Mouse (Mus musculus) kidney, adult 2 months (tissue): ENCODE results near the gene Gpr55. TPM values are rescaled to one million over a fixed set of nuclear protein-coding genes. Genes with fewer than 3 reads are reported as not detected.

Experiments
- DNase-seq: peaks from one replicate; pipeline ENCODE4 v3.0.0; 2021
- H3K27ac ChIP-seq: fragments of 200-500 bp; 2 replicates; pipeline ENCODE4 v1.5.1; 2012; ENCODE audit warnings: low read depth, low read length, control low read depth, inconsistent platforms; ENCODE audit not compliant: insufficient read depth
- H3K27me3 ChIP-seq: fragments of 200-500 bp; replicated peaks from 2 replicates; pipeline ENCODE4 v1.6.1; 2012; ENCODE audit warnings: mild to moderate bottlenecking, moderate library complexity, low read length, inconsistent platforms; ENCODE audit not compliant: control insufficient read depth, insufficient read depth
- H3K36me3 ChIP-seq: fragments of 200-500 bp; 2 replicates; pipeline ENCODE4 v1.6.1; 2012; ENCODE audit warnings: mild to moderate bottlenecking, moderate library complexity, low read length, inconsistent platforms; ENCODE audit not compliant: control insufficient read depth, insufficient read depth
- H3K4me1 ChIP-seq: fragments of 200-500 bp; 2 replicates; pipeline ENCODE4 v1.6.1; 2011; ENCODE audit warnings: low read length; ENCODE audit not compliant: control insufficient read depth, insufficient read depth
- H3K4me3 ChIP-seq: fragments of 200-500 bp; 2 replicates; pipeline ENCODE4 v1.5.1; 2011; ENCODE audit warnings: mild to moderate bottlenecking, low read depth, low read length, control low read depth; ENCODE audit not compliant: insufficient read depth
- CTCF ChIP-seq: fragments of 200-500 bp; conservative IDR thresholded peaks from 2 replicates; pipeline ENCODE4 v1.5.1; 2011; ENCODE audit warnings: low read depth, mild to moderate bottlenecking, control low read depth, low read length, moderate library complexity, mixed read lengths; ENCODE audit not compliant: insufficient read depth, insufficient read length
- POLR2A ChIP-seq: fragments of 200-500 bp; IDR thresholded peaks from one replicate; pipeline ENCODE4 v1.6.1; 2011; ENCODE audit warnings: low read depth, low read length, control low read depth
- WGBS: fragments of 180-500 bp; shearing (Covaris S2); methylation state at CpG from one replicate; pipeline ENCODE4 v1.1.7; 2018; 5-methylcytosine and 5-hydroxymethylcytosine counted together
- polyA plus RNA-seq: library from polyadenylated mRNA; depleted of rRNA; stranded (reverse); fragments of >200 nt; gene quantifications from 2 replicates; pipeline ENCODE4 v1.2.3, GENCODE M21; 2012

The Gpr55 gene
- polyA plus RNA-seq, 1 experiment: not detected

DNA sequence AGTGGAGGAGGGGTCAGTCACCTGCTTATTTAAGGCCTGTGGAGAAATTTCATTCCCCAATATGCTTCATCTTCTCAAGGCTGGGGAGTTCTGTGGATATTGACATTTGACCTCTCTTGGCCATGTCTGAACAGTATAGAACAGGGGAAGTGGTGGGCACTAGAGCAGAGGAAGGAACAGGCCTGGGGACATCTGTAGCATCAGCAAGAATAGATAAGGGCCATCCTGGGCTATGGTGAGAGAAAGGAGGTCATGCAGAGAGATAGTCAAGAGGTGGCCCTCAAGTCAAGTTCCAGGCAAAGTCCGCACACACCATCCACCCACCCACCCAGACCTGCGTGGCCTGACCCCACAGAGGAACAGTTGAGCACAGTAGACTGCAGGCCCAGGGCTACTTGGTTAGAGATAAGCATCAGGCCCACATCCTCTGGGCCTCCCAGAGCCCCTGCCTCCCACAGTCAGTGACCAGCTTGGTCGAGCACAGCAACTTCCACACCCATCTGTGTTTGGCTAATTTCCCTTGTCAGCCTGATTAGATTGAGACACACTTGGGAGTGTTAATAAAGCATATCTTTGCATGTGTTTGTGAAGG, 59.2 kb downstream of the Gpr55 start:
- no peak for DNase-seq
- H3K27me3 ChIP-seq: no peaks in the 10 kb centered on the region
- no peak overlapping the region for H3K27ac ChIP-seq
- WGBS: 52% methylated on average over 3 of the region's 3 CpGs
- H3K36me3 ChIP-seq: no peaks in the 10 kb centered on the region
- TF ChIP-seq POLR2A (no peak), CTCF (no peak)
- H3K4me1 ChIP-seq: peaks cover 5% of the 10 kb centered on the region
- H3K4me3 ChIP-seq: no peak overlapping the region

DNA sequence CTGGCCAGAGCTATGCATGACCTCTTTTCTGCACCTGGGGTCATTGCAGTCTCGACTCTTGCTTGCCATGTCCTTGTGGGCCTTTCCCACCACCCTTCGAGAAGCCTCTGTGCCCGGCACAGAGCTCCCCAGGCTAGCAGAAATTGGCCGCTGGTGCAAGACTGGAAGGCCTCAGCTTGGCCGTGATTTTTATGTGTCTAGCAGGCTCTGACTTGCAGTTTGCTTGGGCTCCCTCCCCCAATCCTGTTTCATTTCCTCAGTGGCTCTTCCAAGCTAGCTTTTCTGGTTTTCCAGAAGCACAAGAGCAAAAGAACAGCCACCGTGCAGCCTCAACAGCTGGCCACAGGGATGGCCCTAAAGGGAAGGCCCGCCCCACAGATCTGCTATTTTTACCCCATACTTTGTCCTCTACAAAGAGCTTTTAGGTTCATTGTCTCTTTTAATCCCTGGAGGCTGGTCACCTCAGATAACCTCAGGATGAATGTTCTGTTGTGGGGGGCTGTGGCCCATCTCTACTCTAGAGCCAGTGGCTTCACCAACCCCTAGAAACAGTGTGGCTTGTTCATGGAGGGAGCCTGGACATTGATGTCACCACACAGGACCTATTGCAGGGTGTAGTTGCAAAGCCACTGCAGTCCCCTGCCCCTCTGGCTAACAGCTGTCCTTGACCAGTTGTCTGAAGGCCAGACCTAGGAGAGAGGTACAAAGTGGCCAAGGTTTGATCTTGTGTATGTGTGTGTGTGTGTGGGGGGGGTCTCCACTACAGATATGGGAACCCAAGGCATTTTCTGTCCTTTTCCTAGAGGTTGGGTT, 60.1 kb downstream of the Gpr55 start:
- Histone ChIP-seq H3K4me1 (peaks cover 6% of the 10 kb centered on the region), H3K36me3 (no peaks in the 10 kb centered on the region), H3K4me3 (no peak overlapping the region), H3K27me3 (no peaks in the 10 kb centered on the region), H3K27ac (no peak overlapping the region)
- TF ChIP-seq CTCF (no peak), POLR2A (no peak)
- 46% methylated on average over 7 of the region's 7 CpGs for WGBS
- DNase-seq: no peak

DNA sequence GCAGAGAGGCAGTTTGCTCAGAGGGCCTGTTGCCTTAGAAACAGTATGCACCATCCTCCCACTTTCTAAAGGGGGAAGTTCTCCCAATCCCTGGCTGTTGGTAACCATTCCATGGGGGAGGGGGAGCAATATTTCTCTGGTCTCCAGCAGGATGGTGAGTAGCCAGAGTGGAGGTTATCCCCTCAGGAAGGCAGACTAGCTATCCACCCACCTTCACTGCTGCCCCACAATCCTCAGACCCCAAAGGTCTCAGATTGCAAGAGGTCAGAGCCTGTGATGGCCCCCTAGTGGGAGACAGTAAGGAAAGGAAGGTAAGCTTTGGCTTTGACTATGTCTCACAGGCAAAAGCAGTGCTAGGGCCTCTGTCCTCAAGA, 61.4 kb downstream of the Gpr55 start:
- Histone ChIP-seq H3K27ac (no peak overlapping the region), H3K4me3 (no peak overlapping the region), H3K36me3 (no peaks in the 10 kb centered on the region), H3K27me3 (no peaks in the 10 kb centered on the region), H3K4me1 (peaks cover 8% of the 10 kb centered on the region)
- no peak for DNase-seq
- no peak for TF ChIP-seq POLR2A

DNA sequence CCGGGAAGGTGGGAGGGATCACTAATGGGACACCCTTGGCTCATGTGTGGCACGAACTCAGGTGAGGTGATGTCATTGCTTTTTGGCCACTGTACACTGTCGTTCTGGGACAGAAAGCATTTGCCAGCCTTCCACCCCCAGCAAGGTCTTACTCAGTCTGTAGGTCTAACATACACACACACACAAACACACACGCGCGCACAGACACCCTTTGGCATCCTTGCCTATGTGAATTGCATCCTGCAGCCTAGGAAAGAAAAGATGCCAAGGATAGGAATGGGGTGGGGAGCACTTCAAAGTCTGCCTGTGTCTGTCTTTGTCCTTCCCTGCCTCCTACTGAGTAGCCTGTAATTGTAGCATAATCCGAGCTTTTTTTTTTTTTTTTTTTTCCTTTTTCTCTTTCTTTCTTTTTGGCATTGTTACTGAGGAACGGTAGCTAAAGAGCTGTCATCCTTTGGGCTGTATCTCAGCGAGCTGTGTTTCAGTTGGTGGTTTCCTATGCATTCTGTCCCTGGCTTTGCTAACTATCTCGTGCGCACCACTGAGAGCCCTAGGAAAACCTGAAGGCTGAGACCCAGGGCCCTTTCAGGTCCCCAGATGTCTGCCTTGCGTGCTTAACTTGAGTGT, 61.9 kb downstream of the Gpr55 start:
- DNase-seq: no peak
- H3K27me3 ChIP-seq: no peaks in the 10 kb centered on the region
- H3K36me3 ChIP-seq: no peaks in the 10 kb centered on the region
- 73% methylated on average over 12 of the region's 12 CpGs for WGBS
- H3K4me1 ChIP-seq: peaks cover 8% of the 10 kb centered on the region
- H3K4me3 ChIP-seq: no peak overlapping the region
- no peak overlapping the region for H3K27ac ChIP-seq
- no peak for TF ChIP-seq POLR2A
- no peak for TF ChIP-seq CTCF

DNA sequence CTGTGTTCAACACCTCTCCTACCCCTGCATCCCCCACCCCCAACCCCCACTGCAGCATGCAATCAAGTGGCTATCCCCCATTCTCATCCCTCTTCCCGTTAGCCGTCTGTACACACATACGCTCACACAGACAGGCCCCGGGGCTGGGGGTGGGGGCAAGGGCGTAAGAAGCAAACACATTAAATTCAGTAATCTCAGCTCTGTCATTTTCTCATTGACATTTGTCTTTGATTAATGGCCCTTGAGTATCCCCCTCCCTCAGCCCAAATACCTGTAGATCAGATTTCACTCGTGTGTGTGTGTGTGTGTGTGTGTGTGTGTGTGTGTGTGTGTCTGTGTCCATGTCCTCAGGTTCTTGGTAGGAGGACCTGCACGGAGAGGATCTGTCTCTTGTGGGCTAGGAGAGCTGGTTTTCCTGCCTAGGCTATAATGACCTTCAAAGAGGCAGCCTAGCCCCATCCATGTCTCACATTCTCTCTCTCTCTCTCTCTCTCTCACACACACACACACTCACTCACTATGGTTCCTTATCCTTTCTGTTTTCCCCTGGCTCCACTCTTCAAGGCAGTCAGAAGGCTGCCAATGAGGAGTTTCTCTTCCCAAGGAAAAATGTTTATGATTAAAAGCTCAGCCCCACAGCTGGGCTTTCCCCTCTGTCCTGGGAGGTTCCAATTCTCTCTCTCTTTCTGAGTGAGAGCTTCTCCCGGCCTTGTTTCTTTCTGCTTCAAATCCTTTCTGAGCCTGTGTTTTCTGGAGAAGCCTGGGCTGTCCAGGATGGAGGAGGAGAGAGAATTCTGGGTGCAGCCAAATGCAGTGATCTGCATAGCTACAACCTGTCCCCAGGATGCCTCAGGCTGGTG, 62.7 kb downstream of the Gpr55 start:
- no peaks in the 10 kb centered on the region for H3K36me3 ChIP-seq
- peaks cover 8% of the 10 kb centered on the region for H3K4me1 ChIP-seq
- TF ChIP-seq CTCF: no peak
- TF ChIP-seq POLR2A: no peak
- DNase-seq: no peak
- no peak overlapping the region for H3K4me3 ChIP-seq
- no peak overlapping the region for H3K27ac ChIP-seq
- 56% methylated on average over 8 of the region's 8 CpGs for WGBS
- no peaks in the 10 kb centered on the region for H3K27me3 ChIP-seq

DNA sequence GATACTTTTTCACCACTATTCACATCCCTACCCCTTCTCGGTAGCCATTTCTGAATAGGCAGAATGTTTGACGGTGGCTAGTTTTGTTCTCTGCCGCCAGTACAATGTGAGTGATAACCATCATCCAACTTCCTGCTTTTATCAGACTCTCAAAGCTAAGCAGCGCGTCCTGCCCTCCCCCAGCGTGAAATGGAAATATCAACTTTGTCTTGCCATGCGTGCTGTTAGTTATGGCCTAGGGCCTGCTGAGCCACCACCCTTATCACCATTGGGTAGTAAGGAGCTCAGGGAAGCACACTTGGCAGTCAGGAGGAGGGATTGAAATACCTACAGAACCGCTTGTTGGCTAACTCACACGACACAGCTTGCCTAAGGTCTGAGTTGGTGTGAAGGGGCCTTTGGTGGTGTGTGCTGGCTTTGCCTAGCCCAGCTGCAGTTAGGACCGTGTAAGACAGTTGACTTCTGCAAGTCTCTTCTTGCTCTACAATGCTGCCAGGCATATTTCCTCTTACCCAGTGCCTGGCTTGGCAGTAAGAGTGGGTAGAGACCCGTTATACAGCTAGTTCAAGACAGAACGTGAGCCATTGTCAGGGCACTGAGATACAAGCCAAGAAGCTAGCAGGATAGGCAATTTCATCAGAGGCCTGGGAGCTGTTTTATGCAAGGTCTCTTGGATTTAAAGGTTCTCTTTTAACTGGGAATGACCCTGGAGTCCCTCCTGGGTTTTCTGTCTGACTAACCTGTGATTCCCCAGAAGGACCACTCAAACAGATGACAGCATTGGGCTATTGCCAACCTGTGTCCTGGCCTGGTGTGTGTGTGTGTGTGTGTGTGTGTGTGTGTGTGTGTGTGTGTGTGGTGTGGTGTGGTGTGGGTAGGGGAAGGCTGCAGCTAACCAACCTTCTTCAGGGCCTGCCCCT, 63.8 kb downstream of the Gpr55 start:
- 68% methylated on average over 12 of the region's 12 CpGs for WGBS
- Histone ChIP-seq H3K27ac (no peak overlapping the region), H3K4me1 (peaks cover 8% of the 10 kb centered on the region), H3K36me3 (no peaks in the 10 kb centered on the region), H3K4me3 (no peak overlapping the region), H3K27me3 (no peaks in the 10 kb centered on the region)
- no peak for DNase-seq
- no peak for TF ChIP-seq POLR2A
